Mouse (Mus musculus) CH12.LX (cell line): ENCODE results near the gene R3hdm2. TPM values are rescaled to one million over a fixed set of nuclear protein-coding genes. Genes with fewer than 3 reads are reported as not detected.

ENCODE experiments used
- DNase-seq: peaks from one replicate; pipeline ENCODE4 v3.0.0-alpha.2; 2013; ENCODE audit errors: extremely low read depth
- H3K27ac ChIP-seq: 2 replicates; pipeline ENCODE4 v1.5.1; 2012; ENCODE audit warnings: low read depth, mild to moderate bottlenecking, control low read depth, moderate library complexity; ENCODE audit not compliant: insufficient read depth
- H3K27me3 ChIP-seq: replicated peaks from 2 replicates; pipeline ENCODE3; 2012; ENCODE audit warnings: inconsistent platforms
- H3K36me3 ChIP-seq, 2 experiments: replicated peaks in 1 of 2; 2 replicates each; pipeline versions ENCODE3 to v1.6.1; 2012; ENCODE audit warnings: inconsistent platforms in 1 of 2, low read length in 1 of 2, mild to moderate bottlenecking in 1 of 2, mixed read lengths in 1 of 2, moderate library complexity in 1 of 2; ENCODE audit not compliant: control insufficient read depth in 1 of 2, insufficient read depth in 1 of 2
- H3K4me1 ChIP-seq, 2 experiments: 2 replicates each; pipeline ENCODE4 v1.6.1; 2012; ENCODE audit warnings: inconsistent platforms in 1 of 2, moderate library complexity in 1 of 2; ENCODE audit not compliant: insufficient read depth in 2 of 2, control insufficient read depth in 1 of 2
- H3K4me2 ChIP-seq: 2 replicates; pipeline ENCODE4 v1.6.1; 2012; ENCODE audit warnings: low read depth, mild to moderate bottlenecking, control low read depth; ENCODE audit not compliant: poor library complexity, insufficient read depth, severe bottlenecking
- H3K4me3 ChIP-seq, 3 experiments: fragments of 150-350 bp in 1 of 3; sonication (generic) in 1 of 3; replicated peaks in 1 of 3; 2 replicates each; pipeline versions ENCODE3 to v1.5.1; 2011 to 2012; ENCODE audit warnings: low read depth in 2 of 3, low read length in 2 of 3, mild to moderate bottlenecking in 2 of 3, moderate library complexity in 2 of 3, control low read depth in 1 of 3, improper control_type of control experiment in 1 of 3, inconsistent platforms in 1 of 3, mixed read lengths in 1 of 3; ENCODE audit not compliant: poor library complexity in 1 of 3
- H3K79me2 ChIP-seq: replicated peaks from 2 replicates; pipeline ENCODE4 v1.6.1; 2012; ENCODE audit warnings: mild to moderate bottlenecking, moderate library complexity; ENCODE audit not compliant: control insufficient read depth, poor library complexity, insufficient read depth, severe bottlenecking; ENCODE audit errors: extremely low read depth
- H3K9ac ChIP-seq: 2 replicates; pipeline ENCODE4 v1.6.1; 2012; ENCODE audit warnings: low read depth, mild to moderate bottlenecking, control low read depth, moderate library complexity; ENCODE audit not compliant: insufficient read depth
- H3K9me3 ChIP-seq: replicated peaks from 2 replicates; pipeline ENCODE3; 2012; ENCODE audit warnings: low read length, inconsistent platforms, mixed read lengths
- BHLHE40 ChIP-seq: IDR thresholded peaks from 2 replicates; pipeline ENCODE4 v1.6.1; 2011; ENCODE audit warnings: mild to moderate bottlenecking, low read depth, low read length, improper control_type of control experiment
- CHD1 ChIP-seq: IDR thresholded peaks from 2 replicates; pipeline ENCODE4 v1.6.1; 2012; ENCODE audit warnings: low read depth, low read length, improper control_type of control experiment, inconsistent platforms
- CTCF ChIP-seq, 2 experiments: IDR thresholded peaks in 1 of 2; conservative IDR thresholded peaks in 1 of 2; 2 replicates each; pipeline ENCODE4 v1.5.1; 2011 to 2012; ENCODE audit warnings: low read depth in 2 of 2, low read length in 2 of 2, improper control_type of control experiment in 1 of 2, inconsistent platforms in 1 of 2, mild to moderate bottlenecking in 1 of 2, moderate library complexity in 1 of 2
- GABPA ChIP-seq: IDR thresholded peaks from 2 replicates; pipeline ENCODE4 v1.6.1; 2012; ENCODE audit warnings: low read depth, low read length, improper control_type of control experiment, inconsistent platforms; ENCODE audit not compliant: insufficient replicate concordance
- HCFC1 ChIP-seq: IDR thresholded peaks from 2 replicates; pipeline ENCODE4 v1.6.1; 2012; ENCODE audit warnings: low read depth, mild to moderate bottlenecking, inconsistent platforms, low read length, improper control_type of control experiment
- IRF4 ChIP-seq: IDR thresholded peaks from 2 replicates; pipeline ENCODE4 v1.6.1; 2014; ENCODE audit warnings: low read depth, mild to moderate bottlenecking, inconsistent platforms, low read length, improper control_type of control experiment
- JUN ChIP-seq: IDR thresholded peaks from 2 replicates; pipeline ENCODE4 v1.6.1; 2011; ENCODE audit warnings: low read depth, mild to moderate bottlenecking, low read length, improper control_type of control experiment, moderate library complexity; ENCODE audit not compliant: insufficient read depth
- JUND ChIP-seq: conservative IDR thresholded peaks from 2 replicates; pipeline ENCODE4 v1.6.1; 2011; ENCODE audit warnings: low read depth, low read length, improper control_type of control experiment
- KAT2A ChIP-seq: IDR thresholded peaks from 2 replicates; pipeline ENCODE4 v1.6.1; 2012; ENCODE audit warnings: low read length, improper control_type of control experiment, inconsistent platforms; ENCODE audit not compliant: insufficient replicate concordance
- MAFK ChIP-seq: IDR thresholded peaks from 2 replicates; pipeline ENCODE4 v1.6.1; 2011; ENCODE audit warnings: low read length, improper control_type of control experiment; ENCODE audit not compliant: insufficient replicate concordance
- MYC ChIP-seq: IDR thresholded peaks from 2 replicates; pipeline ENCODE4 v1.6.1; 2011; ENCODE audit warnings: low read depth, mild to moderate bottlenecking, improper control_type of control experiment, low read length
- PAX5 ChIP-seq: IDR thresholded peaks from 2 replicates; pipeline ENCODE4 v1.6.1; 2012; ENCODE audit warnings: low read length, inconsistent platforms, mixed read lengths
- POLR2A ChIP-seq: IDR thresholded peaks from 2 replicates; pipeline ENCODE4 v1.6.1; 2011; ENCODE audit warnings: low read depth, mild to moderate bottlenecking, improper control_type of control experiment, low read length
- POLR2AphosphoS2 ChIP-seq: IDR thresholded peaks from 2 replicates; pipeline ENCODE4 v1.6.1; 2011; ENCODE audit warnings: low read depth, low read length, improper control_type of control experiment
- RAD21 ChIP-seq: IDR thresholded peaks from 2 replicates; pipeline ENCODE4 v1.6.1; 2011; ENCODE audit warnings: low read depth, mild to moderate bottlenecking, low read length, improper control_type of control experiment, moderate library complexity
- SIN3A ChIP-seq: IDR thresholded peaks from 2 replicates; pipeline ENCODE4 v1.6.1; 2012; ENCODE audit warnings: low read length, improper control_type of control experiment, inconsistent platforms
- UBTF ChIP-seq: IDR thresholded peaks from 2 replicates; pipeline ENCODE4 v1.6.1; 2012; ENCODE audit warnings: low read depth, mild to moderate bottlenecking, inconsistent platforms, low read length, improper control_type of control experiment, moderate library complexity
- USF2 ChIP-seq: conservative IDR thresholded peaks from 2 replicates; pipeline ENCODE4 v1.6.1; 2011; ENCODE audit warnings: low read depth, low read length, improper control_type of control experiment
- ZC3H11A ChIP-seq: IDR thresholded peaks from 2 replicates; pipeline ENCODE4 v1.6.1; 2012; ENCODE audit warnings: low read depth, mild to moderate bottlenecking, inconsistent platforms, low read length, improper control_type of control experiment
- ZKSCAN1 ChIP-seq: IDR thresholded peaks from 2 replicates; pipeline ENCODE4 v1.6.1; 2012; ENCODE audit warnings: low read depth, inconsistent platforms, low read length, improper control_type of control experiment, borderline replicate concordance
- ZMIZ1 ChIP-seq: IDR thresholded peaks from 2 replicates; pipeline ENCODE4 v1.6.1; 2012; ENCODE audit warnings: low read depth, mild to moderate bottlenecking, inconsistent platforms, low read length, improper control_type of control experiment
- dilution Hi-C: fragments of 300-500 bp; cut with MboI; formaldehyde crosslinking; loops from 2 replicates; pipeline ENCODE4 v1.14.3; 2020; ENCODE audit warnings: low sequenced_read_pairs; ENCODE audit not compliant: extremely low pct_unique_long_range_greater_than_20kb, extremely low pct_ligation_motif_present
- in situ Hi-C: fragments of 300-500 bp; cut with MboI; formaldehyde crosslinking; loops from 3 replicates; pipeline ENCODE4 v1.14.3; 2019; ENCODE audit warnings: low sequenced_read_pairs, low pct_ligation_motif_present, low pct_unique_long_range_greater_than_20kb, mixed read lengths
- polyA plus RNA-seq: library from polyadenylated mRNA; unstranded; fragments of >175 nt; gene quantifications from 2 replicates; pipeline ENCODE4 v1.2.1, GENCODE M21; 2012; ENCODE audit warnings: low read depth; ENCODE audit not compliant: insufficient read length
- total RNA-seq, 2 experiments: library from RNA; depleted of rRNA; stranded (reverse); fragments of 300-350 nt in 1 of 2; fragments of >200 nt in 1 of 2; gene quantifications; 2 replicates each; pipeline ENCODE4 v1.2.3; 2012 to 2014

The R3hdm2 gene
- total and polyA plus RNA-seq, 3 experiments, result 7.0 to 23.6 (median 8.7) TPM

DNA sequence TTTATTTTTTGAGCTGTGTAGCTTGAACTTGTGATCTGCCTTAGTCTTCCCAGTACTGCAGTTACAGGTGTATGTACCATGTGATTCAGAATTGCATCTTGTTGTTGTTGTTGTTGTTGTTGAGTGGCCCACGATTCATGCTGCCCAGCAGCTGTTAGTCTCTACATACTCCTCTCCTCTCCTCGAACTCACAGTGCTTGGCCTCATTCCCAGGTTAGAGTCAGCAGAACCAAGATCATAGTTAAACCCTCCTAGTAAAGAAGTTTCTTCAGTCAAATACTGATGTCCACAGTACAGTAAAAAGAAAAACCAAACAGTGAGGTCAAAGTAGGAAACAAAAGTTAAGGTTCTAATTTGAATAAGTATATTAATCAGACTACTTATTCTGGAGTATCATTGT is 32.6 kb downstream of the R3hdm2 start:
- Histone ChIP-seq H3K79me2 (no peaks in the 10 kb centered on the region), H3K9me3 (no peaks in the 10 kb centered on the region), H3K4me1 (peaks cover 0 to 10% of the 10 kb centered on the region in 2 experiments; a peak in 2 of 4 replicates), H3K4me3 (no peak overlapping the region), H3K4me2 (no peak overlapping the region), H3K27ac (no peak overlapping the region), H3K9ac (no peak overlapping the region), H3K36me3 (peaks cover 9 to 29% of the 10 kb centered on the region in 2 experiments), H3K27me3 (no peaks in the 10 kb centered on the region)
- dilution Hi-C loops (no loop called here), in situ Hi-C loops (no loop called here)
- DNase-seq, result no peak
- no peak for TF ChIP-seq IRF4

GRCm38 (mm10) chr10:127413585-127413984 is 33.5 kb downstream of the R3hdm2 start:
- Histone ChIP-seq H3K4me2 (no peak overlapping the region), H3K9ac (no peak overlapping the region), H3K4me3 (no peak overlapping the region), H3K4me1 (peaks cover 2 to 10% of the 10 kb centered on the region in 2 experiments; a peak in 2 of 4 replicates), H3K27ac (no peak overlapping the region), H3K27me3 (no peaks in the 10 kb centered on the region), H3K79me2 (no peaks in the 10 kb centered on the region), H3K9me3 (no peaks in the 10 kb centered on the region), H3K36me3 (peaks cover 12 to 26% of the 10 kb centered on the region in 2 experiments)
- in situ Hi-C loops (no loop called here), dilution Hi-C loops (no loop called here)
- no peak for DNase-seq
- TF ChIP-seq CTCF (conservative IDR thresholded peaks at IDR 0.05 in 1 of 2, IDR thresholded peaks at IDR 0.05 in 1 of 2; ENCODE audit: low read depth in 2 of 2, low read length in 2 of 2), result no peak
- TF ChIP-seq BHLHE40, result no peak
- TF ChIP-seq MAFK, result no peak
- no peak for TF ChIP-seq CHD1
- no peak for TF ChIP-seq JUND
- TF ChIP-seq UBTF, result no peak
- no peak for TF ChIP-seq POLR2AphosphoS2
- TF ChIP-seq POLR2A, result no peak
- TF ChIP-seq SIN3A, result no peak
- no peak for TF ChIP-seq ZKSCAN1
- TF ChIP-seq USF2, result no peak
- TF ChIP-seq HCFC1, result no peak
- TF ChIP-seq GABPA, result no peak
- no peak for TF ChIP-seq MYC
- no peak for TF ChIP-seq ZMIZ1
- no peak for TF ChIP-seq KAT2A
- TF ChIP-seq JUN, result no peak
- TF ChIP-seq RAD21, result no peak
- no peak for TF ChIP-seq ZC3H11A
- TF ChIP-seq PAX5, result no peak
